20 mouse cellular contexts compared by ENCODE assay signal in genomic region chr5:106680636-106681458, GRCm38 (mm10). TPM values are rescaled to one million over a fixed set of nuclear protein-coding genes. Genes with fewer than 3 reads are reported as not detected.
A peak's percentile ranks its signal among the peaks of the same experiment; 100 is the strongest.
DNase-seq lines count a peak whose midpoint lies in the region; ATAC-seq and TF ChIP-seq lines count a peak whose summit lies in the region.
"Had no signal": no experiment of that assay in that cellular context is flagged by ENCODE, and none has a peak within 500 bp of the region (broad histone marks: within the 10 kb centered on the region; RNA-seq: fewer than 3 reads in every experiment).

No protein-coding gene starts in this region.

- no peak for TF ChIP-seq RAD21 in MEL (IDR thresholded peaks at IDR 0.05; ENCODE audit: low read depth, low read length)

- no peaks in the 10 kb centered on the region for H3K27me3 ChIP-seq in liver, postnatal 0 days (ENCODE audit: insufficient read depth, low read length)
- no peaks in the 10 kb centered on the region for H3K27me3 ChIP-seq in MEL (ENCODE audit: control insufficient read depth in 1 of 2, insufficient read depth in 2 of 2, low read length in 2 of 2)
- H3K27me3 ChIP-seq: hindbrain, embryonic 15.5 days; liver, embryonic 13.5 days; Patski had no signal

- TF ChIP-seq EP300 in liver, postnatal 0 days (IDR thresholded peaks at IDR 0.05; ENCODE audit: low read depth) = no peak
- peak in 1 of 2 experiments; percentile 29; a peak in 1 of 4 replicates for TF ChIP-seq EP300 in MEL (IDR thresholded peaks at IDR 0.05; ENCODE audit: low read depth in 1 of 2, low read length in 2 of 2)

- H3K79me2 ChIP-seq in MEL (ENCODE audit: control insufficient read depth, insufficient read depth, low read length, poor library complexity) = peaks cover 25% of the 10 kb centered on the region

- TF ChIP-seq CTCF in liver, postnatal 0 days (IDR thresholded peaks at IDR 0.05; ENCODE audit: low read depth) = no peak
- TF ChIP-seq CTCF in MEL (IDR thresholded peaks at IDR 0.05 in 2 of 3, conservative IDR thresholded peaks at IDR 0.05 in 1 of 3; ENCODE audit: control insufficient read depth in 1 of 3, insufficient read depth in 1 of 3, low read depth in 2 of 3, low read length in 3 of 3, poor library complexity in 1 of 3, severe bottlenecking in 1 of 3) = no peak

- no peaks in the 10 kb centered on the region for H3K4me1 ChIP-seq in liver, postnatal 0 days (ENCODE audit: insufficient read depth)
- peaks cover 4% of the 10 kb centered on the region in 2 experiments for H3K4me1 ChIP-seq in MEL (ENCODE audit: control insufficient read depth in 1 of 2, insufficient read depth in 2 of 2, low read length in 2 of 2)
- H3K4me1 ChIP-seq: forebrain, embryonic 10.5 days; hindbrain, embryonic 15.5 days; midbrain, embryonic 10.5 days had no signal

- H3K9me3 ChIP-seq in liver, postnatal 0 days (ENCODE audit: low read length) = no peaks in the 10 kb centered on the region
- no peaks in the 10 kb centered on the region for H3K9me3 ChIP-seq in MEL (replicated peaks; ENCODE audit: insufficient read depth, low read length)
- H3K9me3 ChIP-seq: forebrain, embryonic 10.5 days; hindbrain, embryonic 15.5 days; liver, embryonic 13.5 days; midbrain, embryonic 10.5 days had no signal

- no peak overlapping the region for H3K4me2 ChIP-seq in liver, postnatal 0 days (ENCODE audit: low read depth, low read length)
- H3K4me2 ChIP-seq: hindbrain, embryonic 15.5 days; liver, embryonic 13.5 days; lung, embryonic 14.5 days had no signal

- H3K4me3 ChIP-seq in liver, postnatal 0 days (ENCODE audit: low read depth, low read length) = no peak overlapping the region
- H3K4me3 ChIP-seq in MEL (ENCODE audit: control insufficient read depth in 1 of 2, insufficient read depth in 1 of 2, low read depth in 2 of 2, low read length in 2 of 2) = no peak overlapping the region
- H3K4me3 ChIP-seq: forebrain, embryonic 10.5 days; hindbrain, embryonic 15.5 days; liver, embryonic 13.5 days; midbrain, embryonic 10.5 days had no signal

- 68% methylated on average over 6 of the region's 6 CpGs for WGBS in liver, postnatal 0 days (ENCODE audit: insufficient replicate concordance)

- DNase-seq in liver, postnatal 0 days = no peak
- no peak for DNase-seq in liver
- peak; percentile 49 for DNase-seq in MEL (ENCODE audit: low read depth, low spot score)
- DNase-seq in cerebellum, adult 9-11 months = no peak
- DNase-seq in spleen, postnatal 10 days (ENCODE audit: low spot score in 2 of 2) = no peak
- no peak for DNase-seq in kidney, adult 11 months
- DNase-seq: cerebellum, adult 18-20 months; cerebellum, postnatal 36 days; gastrocnemius, postnatal 25 days; kidney, adult 8-10 months; kidney, postnatal 10 days; liver, embryonic 13.5 days; lung, embryonic 14.5 days; right cerebral cortex, postnatal 14 days; thymus, postnatal 14 days had no signal

- peak; percentile 36; the same call in 1 of the 2 replicates for ATAC-seq in liver, postnatal 0 days
- ATAC-seq in megakaryocyte, adult 5-6 weeks (ENCODE audit: poor library complexity, severe bottlenecking) = peak; percentile 68
- ATAC-seq: Patski had no signal

- no peak overlapping the region for H3K9ac ChIP-seq in liver, postnatal 0 days (replicated peaks)
- H3K9ac ChIP-seq in MEL (ENCODE audit: control insufficient read depth, low read depth, low read length, poor library complexity, severe bottlenecking) = no peak overlapping the region
- H3K9ac ChIP-seq: hindbrain, embryonic 15.5 days; liver, embryonic 13.5 days; lung, embryonic 14.5 days had no signal

- no peak overlapping the region for H3K27ac ChIP-seq in liver, postnatal 0 days (ENCODE audit: low read depth)
- no peak overlapping the region for H3K27ac ChIP-seq in MEL (ENCODE audit: control insufficient read depth, low read depth, low read length)
- H3K27ac ChIP-seq: forebrain, embryonic 10.5 days; hindbrain, embryonic 15.5 days; liver, embryonic 13.5 days; midbrain, embryonic 10.5 days had no signal

- H3K36me3 ChIP-seq in liver, postnatal 0 days (replicated peaks; ENCODE audit: insufficient read depth, low read length) = 0 out of 2 replicates have a peak, but pooled peaks cover 2% of the 10 kb centered on the region
- peaks cover 2 to 11% of the 10 kb centered on the region in 2 experiments; a peak in 3 of 4 replicates for H3K36me3 ChIP-seq in MEL (ENCODE audit: control insufficient read depth in 1 of 2, insufficient read depth in 2 of 2, low read length in 2 of 2)

- no peak for TF ChIP-seq POLR2A in MEL (IDR thresholded peaks at IDR 0.05; ENCODE audit: control insufficient read depth in 1 of 2, insufficient read depth in 1 of 2, low read depth in 1 of 2, low read length in 2 of 2, poor library complexity in 1 of 2)

TF ChIP-seq in MEL, 35 proteins besides CTCF, POLR2A, EP300 and RAD21:
- TF ChIP-seq POLR2AphosphoS5 (IDR thresholded peaks at IDR 0.05; ENCODE audit: borderline replicate concordance, low read depth, low read length) (no peak), NRF1 (IDR thresholded peaks at IDR 0.05; ENCODE audit: insufficient read depth, low read depth, low read length, poor library complexity, severe bottlenecking) (no peak), E2F4 (IDR thresholded peaks at IDR 0.05; ENCODE audit: borderline replicate concordance, low read depth, low read length) (no peak), MAFK (IDR thresholded peaks at IDR 0.05; ENCODE audit: borderline replicate concordance, low read depth, low read length) (no peak), ZNF384 (IDR thresholded peaks at IDR 0.05; ENCODE audit: low read depth, low read length) (peak; percentile 92), GABPA (IDR thresholded peaks at IDR 0.05; ENCODE audit: low read depth, low read length) (no peak)

RNA-seq across cellular contexts. Expression of gene Zfp644, which starts 16.2 kb away (rescaled TPM):
- polyA plus RNA-seq in liver, postnatal 0 days (2015; fragmentation: Nextera tagmentation; extraction: Ambion mirVana) = 15.7 and 19.8 TPM in 2 replicates
- total RNA-seq in MEL (2012; rRNA removed) = 32.5 and 34.4 TPM in 2 replicates
- 10 to 100 TPM; 23.4 to 72.3 TPM for polyA plus RNA-seq in MEL (2012; ENCODE audit: insufficient read depth in 1 of 2, insufficient read length in 2 of 2, low read depth in 1 of 2, low replicate concordance in 2 of 2, missing spikeins in 1 of 2)
- total RNA-seq in megakaryocyte, adult 5-6 weeks (2015) = 57.0 and 66.0 TPM in 2 replicates
- total RNA-seq in megakaryocyte, adult 5-6 weeks (2017) = 59.2 and 68.4 TPM in 2 replicates
